Mouse (Mus musculus) spleen, adult 2 months (tissue): ENCODE measurements at regions not wholly inside any gene's neighbourhood (a gene's known extent, or its start where the extent isn't known, plus 50 kb on each side); places are given as distances from the start of the nearest gene placed in this dataset.

Experiments used
- DNase-seq, 2 experiments: peaks; one replicate each; pipeline versions ENCODE4 v3.0.0 to v3.0.0-alpha.2; 2012 to 2021; ENCODE audit warnings: low spot score in 2 of 2, low read depth in 1 of 2
- H3K27ac ChIP-seq: fragments of 200-500 bp; 2 replicates; pipeline ENCODE4 v1.5.1; 2012; ENCODE audit warnings: low read length, inconsistent platforms; ENCODE audit not compliant: insufficient read depth
- H3K27me3 ChIP-seq: fragments of 200-500 bp; 2 replicates; pipeline ENCODE4 v1.6.1; 2012; ENCODE audit warnings: mild to moderate bottlenecking, moderate library complexity, low read length, inconsistent platforms; ENCODE audit not compliant: control insufficient read depth, insufficient read depth
- H3K36me3 ChIP-seq: fragments of 200-500 bp; 2 replicates; pipeline ENCODE4 v1.6.1; 2012; ENCODE audit warnings: mild to moderate bottlenecking, low read length, inconsistent platforms; ENCODE audit not compliant: control insufficient read depth, insufficient read depth
- H3K4me1 ChIP-seq: fragments of 200-500 bp; 2 replicates; pipeline ENCODE4 v1.6.1; 2011; ENCODE audit warnings: inconsistent platforms; ENCODE audit not compliant: control insufficient read depth, insufficient read depth, insufficient read length
- H3K4me3 ChIP-seq: fragments of 200-500 bp; 2 replicates; pipeline ENCODE4 v1.5.1; 2011; ENCODE audit warnings: mild to moderate bottlenecking, inconsistent platforms; ENCODE audit not compliant: insufficient read depth, insufficient read length; ENCODE audit errors: extremely low read depth
- CTCF ChIP-seq: fragments of 200-500 bp; IDR thresholded peaks from 2 replicates; pipeline ENCODE4 v1.5.1; 2011; ENCODE audit warnings: mild to moderate bottlenecking, inconsistent platforms; ENCODE audit not compliant: insufficient read depth, insufficient read length, insufficient replicate concordance; ENCODE audit errors: extremely low read depth
- POLR2A ChIP-seq: fragments of 200-500 bp; IDR thresholded peaks from 2 replicates; pipeline ENCODE4 v1.6.1; 2011; ENCODE audit warnings: low read depth, low read length, inconsistent platforms
- WGBS: fragments of 180-500 bp; shearing (Covaris S2); methylation state at CpG from one replicate; pipeline ENCODE4 v1.1.7; 2018; 5-methylcytosine and 5-hydroxymethylcytosine counted together

- Histone ChIP-seq H3K4me1 (no peaks in the 10 kb centered on the region), H3K36me3 (no peaks in the 10 kb centered on the region), H3K4me3 (no peak overlapping the region), H3K27ac (no peak overlapping the region), H3K27me3 (no peaks in the 10 kb centered on the region)
- 69% methylated on average over 7 of the region's 7 CpGs for WGBS
- TF ChIP-seq POLR2A (no peak), CTCF (no peak)
- DNase-seq = no peak
Observed at GRCm38 (mm10) chr8:90491691-90492090, 143.5 kb upstream of the Tox3 start.

GRCm38 (mm10) chr8:90490734-90491441 is 142.7 kb upstream of the Tox3 start:
- no peak for TF ChIP-seq CTCF
- no peak for TF ChIP-seq POLR2A
- Histone ChIP-seq H3K27ac (no peak overlapping the region), H3K27me3 (no peaks in the 10 kb centered on the region), H3K4me3 (no peak overlapping the region), H3K4me1 (no peaks in the 10 kb centered on the region), H3K36me3 (no peaks in the 10 kb centered on the region)
- WGBS = 75% methylated on average over 17 of the region's 17 CpGs
- DNase-seq = no peak

DNA sequence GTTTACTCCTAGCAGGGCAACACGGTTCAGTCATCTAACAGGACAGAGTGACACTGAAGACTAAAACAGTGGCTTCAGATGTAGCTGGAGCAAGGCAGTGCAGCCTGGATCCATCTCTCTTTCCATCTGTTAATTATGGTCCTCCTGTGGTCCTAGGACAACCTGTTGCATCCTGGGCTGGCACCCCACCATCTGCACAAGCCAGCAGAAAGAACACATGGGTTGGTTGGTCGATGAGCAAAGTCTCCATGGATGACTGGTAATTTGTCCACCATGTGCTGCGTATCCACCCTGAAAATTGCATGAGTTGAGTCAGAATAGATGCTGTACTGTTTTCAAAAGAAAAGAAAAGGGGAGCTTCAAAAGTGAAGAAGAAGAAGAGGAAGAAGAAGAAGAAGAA is 138.4 kb upstream of the Tox3 start:
- no peak for DNase-seq
- 86% methylated on average over 3 of the region's 3 CpGs for WGBS
- no peaks in the 10 kb centered on the region for H3K4me1 ChIP-seq
- no peak overlapping the region for H3K27ac ChIP-seq
- no peaks in the 10 kb centered on the region for H3K27me3 ChIP-seq
- no peaks in the 10 kb centered on the region for H3K36me3 ChIP-seq
- no peak overlapping the region for H3K4me3 ChIP-seq
- TF ChIP-seq CTCF (no peak), POLR2A (no peak)

DNA sequence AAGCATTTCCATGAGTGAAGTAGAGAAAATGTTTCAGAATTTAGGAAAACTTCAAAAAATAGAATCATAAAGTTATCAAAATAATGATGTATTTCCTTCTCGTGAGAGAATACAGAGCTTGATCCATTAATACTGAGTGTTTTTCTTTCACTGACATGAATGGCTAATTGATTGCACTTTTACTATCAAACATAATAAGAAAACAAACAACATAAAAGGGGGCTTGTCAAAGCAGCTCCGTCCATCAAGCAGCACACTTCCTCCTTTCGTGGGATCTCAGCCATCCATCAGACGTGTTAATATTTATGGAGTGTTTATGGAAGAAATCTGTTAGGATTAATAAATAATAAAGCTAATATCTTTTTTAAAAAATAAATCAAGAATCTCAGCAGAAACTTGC is 130.0 kb upstream of the Tox3 start:
- Histone ChIP-seq H3K4me3 (no peak overlapping the region), H3K4me1 (no peaks in the 10 kb centered on the region), H3K36me3 (no peaks in the 10 kb centered on the region), H3K27me3 (no peaks in the 10 kb centered on the region), H3K27ac (no peak overlapping the region)
- WGBS = 50% methylated on average over 4 of the region's 4 CpGs
- no peak for DNase-seq
- TF ChIP-seq CTCF (no peak), POLR2A (no peak)

DNA sequence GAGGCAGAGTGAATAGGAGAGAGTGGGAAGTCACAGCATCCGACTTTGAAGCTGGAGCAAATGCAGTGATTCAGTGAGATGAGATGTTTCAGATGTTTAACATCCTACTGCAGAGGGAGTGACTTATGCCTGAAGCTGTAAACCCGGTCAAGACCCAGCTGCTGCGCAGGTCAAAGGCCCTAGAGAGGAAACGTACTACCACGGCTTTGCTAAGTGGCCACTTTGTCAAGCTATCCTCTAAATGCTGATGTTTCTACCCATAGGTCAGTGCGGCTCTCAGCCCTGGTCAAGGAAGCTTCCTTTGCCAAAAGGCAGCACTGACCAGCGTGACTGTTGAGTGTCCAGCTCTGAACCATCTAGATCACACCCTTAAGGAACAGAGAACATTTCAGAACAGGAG is 125.9 kb upstream of the Tox3 start:
- TF ChIP-seq CTCF (no peak), POLR2A (no peak)
- Histone ChIP-seq H3K4me1 (no peaks in the 10 kb centered on the region), H3K4me3 (no peak overlapping the region), H3K27me3 (no peaks in the 10 kb centered on the region), H3K27ac (no peak overlapping the region), H3K36me3 (no peaks in the 10 kb centered on the region)
- DNase-seq = no peak
- WGBS = 80% methylated on average over 7 of the region's 7 CpGs

DNA sequence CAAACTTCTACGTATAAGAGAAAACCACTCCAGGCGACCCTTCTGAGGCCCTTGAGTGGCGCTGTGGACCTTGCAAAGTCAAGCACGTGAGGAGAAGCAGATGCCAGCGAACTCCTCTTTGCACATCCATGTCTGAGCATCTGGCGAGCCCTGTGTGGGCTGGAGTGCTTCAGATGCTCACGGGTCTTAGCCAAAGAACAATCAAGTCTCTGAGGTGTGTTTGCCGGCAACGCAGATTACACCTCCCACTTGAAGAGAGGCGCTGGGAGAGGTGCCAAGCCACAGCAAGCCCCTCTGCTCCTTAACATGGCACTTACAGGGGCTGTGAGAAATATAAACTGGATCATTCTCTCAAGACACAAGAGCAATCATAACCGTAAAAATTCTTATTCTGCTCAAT is 122.7 kb upstream of the Tox3 start:
- WGBS = 79% methylated on average over 11 of the region's 11 CpGs
- H3K4me1 ChIP-seq = no peaks in the 10 kb centered on the region

GRCm38 (mm10) chr8:90463708-90464107 is 115.6 kb upstream of the Tox3 start:
- H3K4me1 ChIP-seq = no peaks in the 10 kb centered on the region
- TF ChIP-seq CTCF (no peak), POLR2A (no peak)
- 53% methylated on average over 1 of the region's 1 CpGs for WGBS
- no peaks in the 10 kb centered on the region for H3K36me3 ChIP-seq
- H3K4me3 ChIP-seq = no peak overlapping the region
- no peak overlapping the region for H3K27ac ChIP-seq
- no peaks in the 10 kb centered on the region for H3K27me3 ChIP-seq
- no peak for DNase-seq

More for the DNA sequence above, 122.7 kb upstream of the Tox3 start:
- TF ChIP-seq CTCF = no peak
- TF ChIP-seq POLR2A = no peak
- no peaks in the 10 kb centered on the region for H3K27me3 ChIP-seq
- H3K4me3 ChIP-seq = no peak overlapping the region
- DNase-seq = no peak
- no peak overlapping the region for H3K27ac ChIP-seq
- H3K36me3 ChIP-seq = no peaks in the 10 kb centered on the region
